Mouse (Mus musculus) midbrain, embryonic 16.5 days (tissue): ENCODE data around the gene Mast4. TPM values are rescaled to one million over a fixed set of nuclear protein-coding genes. Genes with fewer than 3 reads are reported as not detected.

Experiments used
- ATAC-seq: fragments of 200-750 bp; cut with Nextera tagmentation; 2 replicates; pipeline ENCODE4 v1.8.0; 2017; ENCODE audit warnings: moderate TSS enrichment
- H3K27ac ChIP-seq: fragments of 300-500 bp; sonication (generic); 2 replicates; pipeline ENCODE4 v1.5.1; 2014; ENCODE audit warnings: mild to moderate bottlenecking, low read length, mixed read lengths
- H3K27me3 ChIP-seq: fragments of 300-500 bp; sonication (generic); 2 replicates; pipeline ENCODE4 v1.6.1; 2014; ENCODE audit warnings: low read depth, low read length, mixed read lengths; ENCODE audit not compliant: control insufficient read depth, insufficient read depth
- H3K36me3 ChIP-seq: fragments of 300-500 bp; sonication (generic); 2 replicates; pipeline ENCODE4 v1.6.1; 2014; ENCODE audit warnings: mild to moderate bottlenecking, low read length, moderate library complexity, mixed read lengths; ENCODE audit not compliant: control insufficient read depth, insufficient read depth
- H3K4me1 ChIP-seq: fragments of 300-500 bp; sonication (generic); 2 replicates; pipeline ENCODE4 v1.6.1; 2014; ENCODE audit warnings: mild to moderate bottlenecking, low read length, mixed read lengths; ENCODE audit not compliant: control insufficient read depth, insufficient read depth
- H3K4me2 ChIP-seq: fragments of 300-500 bp; sonication (generic); 2 replicates; pipeline ENCODE4 v1.6.1; 2014; ENCODE audit warnings: mild to moderate bottlenecking, low read length, mixed read lengths
- H3K4me3 ChIP-seq: fragments of 300-500 bp; sonication (generic); 2 replicates; pipeline ENCODE4 v1.5.1; 2014; ENCODE audit warnings: low read depth, mild to moderate bottlenecking, low read length, moderate library complexity, mixed read lengths
- H3K9ac ChIP-seq: fragments of 300-500 bp; sonication (generic); 2 replicates; pipeline ENCODE4 v1.6.1; 2014; ENCODE audit warnings: low read depth, low read length, mixed read lengths
- H3K9me3 ChIP-seq: fragments of 300-500 bp; sonication (generic); replicated peaks from 2 replicates; pipeline ENCODE4 v1.6.1; 2014; ENCODE audit warnings: mild to moderate bottlenecking, low read length, mixed read lengths; ENCODE audit not compliant: control insufficient read depth, poor library complexity, severe bottlenecking
- WGBS: fragments of 180-500 bp; shearing (Covaris S2); extraction: QIAGEN DNeasy Blood & Tissue Kit; methylation state at CpG from one replicate; pipeline ENCODE4 v1.1.7; 2014; 5-methylcytosine and 5-hydroxymethylcytosine counted together
- polyA plus RNA-seq: library from polyadenylated mRNA; unstranded; fragments of >200 nt; fragmentation: Nextera tagmentation; extraction: Ambion mirVana; gene quantifications from 2 replicates; pipeline ENCODE4 v1.2.1, GENCODE M21; 2015

The Mast4 gene
- polyA plus RNA-seq, 1 experiment from 2014 or later: 33.8 TPM

- no peak for ATAC-seq
- Histone ChIP-seq H3K27me3 (no peaks in the 10 kb centered on the region), H3K4me2 (no peak overlapping the region), H3K4me1 (no peaks in the 10 kb centered on the region), H3K4me3 (no peak overlapping the region), H3K9me3 (no peaks in the 10 kb centered on the region), H3K9ac (no peak overlapping the region), H3K36me3 (no peaks in the 10 kb centered on the region), H3K27ac (no peak overlapping the region)
- 62% methylated on average over 8 of the region's 8 CpGs for WGBS
Measured at GRCm38 (mm10) chr13:102835336-102835735, 499.0 kb downstream of the Mast4 start.

GRCm38 (mm10) chr13:102818287-102818686 lies 516.0 kb downstream of the Mast4 start:
- Histone ChIP-seq H3K9ac (no peak overlapping the region), H3K9me3 (no peaks in the 10 kb centered on the region), H3K4me2 (no peak overlapping the region), H3K27ac (no peak overlapping the region), H3K27me3 (no peaks in the 10 kb centered on the region), H3K36me3 (no peaks in the 10 kb centered on the region), H3K4me1 (no peaks in the 10 kb centered on the region; the same call in 1 of the 2 replicates), H3K4me3 (no peak overlapping the region)
- 76% methylated on average over 4 of the region's 4 CpGs for WGBS
- no peak for ATAC-seq

- ATAC-seq: no peak
- no peak overlapping the region for H3K9ac ChIP-seq
- H3K4me3 ChIP-seq: no peak overlapping the region
- H3K36me3 ChIP-seq: no peaks in the 10 kb centered on the region
- H3K9me3 ChIP-seq: no peaks in the 10 kb centered on the region
- no peak overlapping the region for H3K4me2 ChIP-seq
- WGBS: 90% methylated on average over 7 of the region's 7 CpGs
- H3K27me3 ChIP-seq: no peaks in the 10 kb centered on the region
- H3K27ac ChIP-seq: no peak overlapping the region
- H3K4me1 ChIP-seq: peaks cover 2% of the 10 kb centered on the region; the same call in 1 of the 2 replicates
Measured at GRCm38 (mm10) chr13:102816689-102817088, 517.6 kb downstream of the Mast4 start.

- Histone ChIP-seq H3K4me2 (no peak overlapping the region), H3K4me3 (no peak overlapping the region), H3K9me3 (no peaks in the 10 kb centered on the region), H3K4me1 (peaks cover 17% of the 10 kb centered on the region), H3K27me3 (no peaks in the 10 kb centered on the region), H3K27ac (no peak overlapping the region), H3K9ac (no peak overlapping the region), H3K36me3 (no peaks in the 10 kb centered on the region)
- 91% methylated on average over 6 of the region's 6 CpGs for WGBS
- ATAC-seq: no peak
Measured at GRCm38 (mm10) chr13:102815158-102815557, 519.1 kb downstream of the Mast4 start.

- Histone ChIP-seq H3K9me3 (no peaks in the 10 kb centered on the region), H3K4me2 (peak overlapping the region; percentile 75), H3K27me3 (no peaks in the 10 kb centered on the region), H3K36me3 (no peaks in the 10 kb centered on the region), H3K27ac (peak overlapping the region; percentile 49), H3K9ac (peak overlapping the region; percentile 60), H3K4me3 (peak overlapping the region; percentile 33), H3K4me1 (peaks cover 29% of the 10 kb centered on the region)
- 14% methylated on average over 15 of the region's 15 CpGs for WGBS
- ATAC-seq: peak; percentile 77
Measured at GRCm38 (mm10) chr13:102811129-102811832, 523.0 kb downstream of the Mast4 start.

GRCm38 (mm10) chr13:102806652-102807051 lies 527.6 kb downstream of the Mast4 start:
- WGBS: 81% methylated on average over 3 of the region's 3 CpGs
- no peak overlapping the region for H3K9ac ChIP-seq
- H3K9me3 ChIP-seq: no peaks in the 10 kb centered on the region
- H3K4me1 ChIP-seq: peaks cover 26% of the 10 kb centered on the region
- H3K4me3 ChIP-seq: no peak overlapping the region
- no peak overlapping the region for H3K27ac ChIP-seq
- no peaks in the 10 kb centered on the region for H3K27me3 ChIP-seq
- ATAC-seq: no peak
- 0 out of 2 replicates have a peak, but pooled peaks cover 3% of the 10 kb centered on the region for H3K36me3 ChIP-seq
- H3K4me2 ChIP-seq: no peak overlapping the region

- H3K27me3 ChIP-seq: no peaks in the 10 kb centered on the region
- H3K4me2 ChIP-seq: no peak overlapping the region
- H3K9me3 ChIP-seq: no peaks in the 10 kb centered on the region
- 0 out of 2 replicates have a peak, but pooled peaks cover 3% of the 10 kb centered on the region for H3K36me3 ChIP-seq
- no peak overlapping the region for H3K27ac ChIP-seq
- 77% methylated on average over 6 of the region's 6 CpGs for WGBS
- no peak overlapping the region for H3K4me3 ChIP-seq
- no peak overlapping the region for H3K9ac ChIP-seq
- ATAC-seq: no peak
- peaks cover 11% of the 10 kb centered on the region for H3K4me1 ChIP-seq
Measured at GRCm38 (mm10) chr13:102805190-102805589, 529.1 kb downstream of the Mast4 start.

GRCm38 (mm10) chr13:102803206-102803605 lies 531.1 kb downstream of the Mast4 start:
- Histone ChIP-seq H3K4me1 (peaks cover 6% of the 10 kb centered on the region; the same call in 1 of the 2 replicates), H3K4me3 (no peak overlapping the region), H3K4me2 (no peak overlapping the region), H3K27me3 (no peaks in the 10 kb centered on the region), H3K9me3 (no peaks in the 10 kb centered on the region), H3K27ac (no peak overlapping the region), H3K9ac (no peak overlapping the region), H3K36me3 (0 out of 2 replicates have a peak, but pooled peaks cover 3% of the 10 kb centered on the region)
- 79% methylated on average over 9 of the region's 9 CpGs for WGBS
- ATAC-seq: no peak

GRCm38 (mm10) chr13:102792157-102792556 lies 542.1 kb downstream of the Mast4 start:
- ATAC-seq: no peak
- Histone ChIP-seq H3K4me2 (no peak overlapping the region), H3K4me3 (no peak overlapping the region), H3K9me3 (no peaks in the 10 kb centered on the region), H3K27ac (no peak overlapping the region), H3K4me1 (no peaks in the 10 kb centered on the region), H3K27me3 (no peaks in the 10 kb centered on the region), H3K36me3 (peaks cover 2% of the 10 kb centered on the region; the same call in 1 of the 2 replicates), H3K9ac (no peak overlapping the region)
- WGBS: 90% methylated on average over 3 of the region's 3 CpGs
